Mouse (Mus musculus): ENCODE measurements around the gene Gmeb2. TPM values are rescaled to one million over a fixed set of nuclear protein-coding genes. Genes with fewer than 3 reads are reported as not detected.

The Gmeb2 gene
- 10 to 100 TPM; 12.1 to 14.5 TPM for total RNA-seq (2021)
- long read RNA-seq, experiment 1, full-length matches to known transcripts: 2 of 5 reads
- long read RNA-seq, experiment 1, partial matches to known transcripts: 0 of 5 reads
- long read RNA-seq, experiment 1, other reads (novel, unspliced or antisense): 3 of 5 reads
- long read RNA-seq, experiment 2, full-length matches to known transcripts: 5 of 9 reads
- long read RNA-seq, experiment 2, partial matches to known transcripts: 1 of 9 reads
- long read RNA-seq, experiment 2, other reads (novel, unspliced or antisense): 3 of 9 reads

GRCm38 (mm10) chr2:181287958-181288350 is at the start of gene Gmeb2:
Gene Gmeb2, minus strand, starts transcription at chr2:181288035.
- DNase-seq (ENCODE audit: low spot score in 2 of 2): peak; percentile 81 to 92

DNA sequence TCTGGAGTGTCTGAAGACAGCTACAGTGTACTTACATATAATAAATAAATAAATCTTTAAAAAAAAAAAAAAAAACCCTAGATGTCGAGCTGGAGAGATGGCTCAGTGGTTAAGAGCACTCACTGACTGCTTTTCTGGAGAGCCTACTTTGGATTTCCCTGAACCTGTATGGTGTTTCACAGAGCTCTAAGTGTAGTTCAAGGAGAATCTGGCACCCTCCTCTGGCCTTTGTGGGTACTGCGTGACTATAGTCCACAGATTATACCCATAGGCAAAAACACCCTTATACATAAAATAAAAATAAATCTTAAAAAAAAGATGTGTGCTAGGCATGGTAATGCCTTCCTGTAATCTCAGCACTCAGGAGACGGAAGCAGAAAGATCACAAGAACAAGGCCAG is 46.2 kb upstream of the Gmeb2 start:
- peak in 1 of 2 experiments; percentile 63 for DNase-seq (ENCODE audit: low spot score in 2 of 2)

GRCm38 (mm10) chr2:181332542-181332941 is 44.7 kb upstream of the Gmeb2 start:
- no peak for DNase-seq (ENCODE audit: low spot score in 2 of 2)

DNA sequence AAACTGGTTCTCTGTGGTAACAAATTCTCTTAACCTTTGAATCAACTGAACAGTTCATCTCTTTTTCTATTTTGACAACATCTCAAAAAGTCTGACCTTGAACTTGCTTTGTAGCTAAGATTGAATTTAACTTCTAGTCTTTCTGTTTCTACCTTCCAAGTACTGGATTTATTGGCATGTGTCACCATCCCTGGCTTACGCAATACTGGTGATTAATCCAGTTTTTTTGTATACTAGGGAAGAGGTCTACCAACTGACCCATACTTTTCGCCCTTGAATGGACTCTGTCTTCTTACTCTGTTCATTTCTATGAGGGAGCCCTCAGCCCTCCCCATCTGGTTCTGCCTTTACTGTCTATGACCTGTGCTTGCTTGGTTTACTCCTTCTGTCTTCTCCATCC is 38.3 kb upstream of the Gmeb2 start:
- no peak for DNase-seq (ENCODE audit: low spot score in 2 of 2)

DNA sequence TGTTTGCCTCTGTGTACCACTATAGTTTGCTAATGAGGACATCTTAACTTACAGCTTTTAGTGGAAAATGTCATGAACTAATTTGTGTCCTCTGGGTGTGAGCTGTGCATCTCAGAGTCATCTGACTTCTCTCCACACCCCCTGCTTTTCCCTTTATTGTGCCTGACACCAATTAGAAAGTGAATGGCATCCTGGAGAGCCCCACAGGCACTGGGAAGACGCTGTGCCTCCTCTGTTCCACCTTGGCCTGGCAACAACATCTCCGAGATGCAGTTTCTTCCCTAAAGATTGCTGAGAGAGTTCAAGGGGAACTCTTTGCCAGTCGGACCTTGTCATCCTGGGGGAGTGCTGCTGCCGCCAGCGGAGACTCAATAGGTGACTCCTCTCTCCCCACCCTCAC is 34.3 kb upstream of the Gmeb2 start:
- DNase-seq (ENCODE audit: low spot score in 2 of 2): no peak

DNA sequence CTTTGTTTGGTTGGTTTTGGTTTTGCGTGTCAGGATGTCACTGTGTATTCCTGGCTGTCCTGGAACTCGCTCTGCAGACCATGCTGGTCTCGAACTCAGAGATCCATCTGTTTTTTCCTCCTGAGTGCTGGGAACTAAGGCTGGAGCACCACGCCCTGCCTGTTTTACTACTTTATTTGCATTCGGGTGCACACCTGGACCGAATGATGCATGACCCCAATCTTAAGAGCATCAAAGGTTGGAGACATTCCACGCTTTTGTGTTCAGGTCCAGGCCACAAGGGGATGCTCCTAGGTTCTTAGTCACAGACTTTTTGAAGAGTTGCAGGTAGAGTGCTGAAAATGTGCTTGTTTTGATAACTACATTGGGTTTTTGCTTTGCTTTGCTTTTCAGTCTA is 32.3 kb upstream of the Gmeb2 start:
- no peak for DNase-seq (ENCODE audit: low spot score in 2 of 2)

DNA sequence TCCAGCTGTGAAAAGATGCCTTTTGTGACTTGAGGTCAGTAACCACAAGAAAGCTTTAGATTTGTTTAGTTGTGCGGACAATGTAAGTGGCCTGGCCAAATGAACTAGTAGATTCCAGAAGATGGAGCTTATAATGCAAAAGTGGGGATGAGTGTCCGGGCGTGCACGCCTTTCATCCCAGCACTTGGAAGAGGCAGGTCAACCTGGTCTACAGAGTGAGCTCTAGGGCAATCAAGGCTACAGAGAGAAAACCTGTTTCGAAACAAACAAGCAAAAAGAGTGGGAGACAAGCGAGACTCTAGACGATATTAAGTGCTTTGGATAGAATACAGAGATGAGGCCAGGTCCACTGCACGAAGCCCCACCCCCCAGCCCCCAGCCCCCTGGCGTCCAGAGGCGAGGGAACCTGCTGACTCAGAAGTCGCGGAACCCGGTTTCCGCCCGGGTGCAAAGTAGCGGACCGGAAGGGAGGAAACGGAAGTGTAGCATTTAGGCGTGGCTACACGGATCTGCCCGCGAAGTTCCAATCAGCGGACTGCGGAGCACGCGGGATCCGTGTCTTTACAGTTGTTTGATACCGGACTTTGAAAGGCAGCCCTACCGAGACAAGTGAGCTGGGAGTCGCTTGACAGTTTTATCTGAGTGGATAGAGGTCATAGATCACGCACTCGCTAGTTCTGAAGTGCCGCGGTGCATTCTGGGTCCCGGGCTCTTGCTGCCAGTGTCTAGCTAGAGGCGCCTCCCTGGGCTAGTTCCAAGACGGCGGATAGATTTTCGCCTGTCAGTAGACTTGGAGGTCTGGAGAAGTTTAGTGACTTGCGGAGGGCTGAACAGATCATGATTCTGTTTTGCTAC is 31.6 kb upstream of the Gmeb2 start, which contains the start of gene Rtel1:
Gene Rtel1, plus strand, starts transcription at position 492 of the 855 bp plus-strand sequence.
- peak; percentile 55 to 84 for DNase-seq (ENCODE audit: low spot score in 2 of 2)

DNA sequence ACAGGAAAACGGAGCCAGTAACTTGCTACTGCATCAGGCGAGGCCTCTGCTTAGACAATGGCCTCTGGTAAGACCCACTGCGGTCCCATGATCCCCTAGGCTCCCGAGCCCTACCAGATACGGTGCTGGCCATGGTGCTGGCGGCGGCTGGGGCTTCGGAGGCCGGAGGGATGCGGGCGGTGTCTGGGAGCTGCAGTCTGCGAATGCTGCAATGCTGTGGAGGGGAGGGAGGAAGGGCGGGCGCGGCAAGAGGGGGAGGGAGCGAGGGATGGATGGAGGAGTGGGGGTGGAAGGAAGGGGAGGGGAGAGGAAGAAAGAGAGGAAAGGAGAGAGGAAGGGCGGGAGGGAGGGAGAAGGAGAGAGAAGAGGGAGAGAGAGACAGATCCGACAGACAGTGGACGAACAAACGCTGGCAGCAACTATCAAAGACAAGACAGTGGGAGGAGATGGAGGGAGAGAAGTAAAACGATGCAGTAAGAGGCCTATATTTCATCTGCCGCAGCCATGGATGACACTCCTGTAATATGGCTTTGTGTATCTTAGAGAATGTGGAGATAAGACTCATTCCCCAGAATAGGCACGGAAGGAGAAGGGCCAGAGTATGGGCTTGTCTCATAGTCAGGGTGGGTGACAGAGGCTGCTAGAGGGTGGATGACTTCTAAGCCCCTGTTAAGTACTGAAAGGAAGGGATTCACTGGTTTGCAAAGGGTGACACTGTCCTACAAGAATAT is 26.4 kb upstream of the Gmeb2 start, which contains the start of gene Stmn3:
Gene Stmn3, minus strand, starts transcription at position 421 of the 731 bp plus-strand sequence.
- DNase-seq (ENCODE audit: low spot score in 2 of 2): peak; percentile 32 to 61

DNA sequence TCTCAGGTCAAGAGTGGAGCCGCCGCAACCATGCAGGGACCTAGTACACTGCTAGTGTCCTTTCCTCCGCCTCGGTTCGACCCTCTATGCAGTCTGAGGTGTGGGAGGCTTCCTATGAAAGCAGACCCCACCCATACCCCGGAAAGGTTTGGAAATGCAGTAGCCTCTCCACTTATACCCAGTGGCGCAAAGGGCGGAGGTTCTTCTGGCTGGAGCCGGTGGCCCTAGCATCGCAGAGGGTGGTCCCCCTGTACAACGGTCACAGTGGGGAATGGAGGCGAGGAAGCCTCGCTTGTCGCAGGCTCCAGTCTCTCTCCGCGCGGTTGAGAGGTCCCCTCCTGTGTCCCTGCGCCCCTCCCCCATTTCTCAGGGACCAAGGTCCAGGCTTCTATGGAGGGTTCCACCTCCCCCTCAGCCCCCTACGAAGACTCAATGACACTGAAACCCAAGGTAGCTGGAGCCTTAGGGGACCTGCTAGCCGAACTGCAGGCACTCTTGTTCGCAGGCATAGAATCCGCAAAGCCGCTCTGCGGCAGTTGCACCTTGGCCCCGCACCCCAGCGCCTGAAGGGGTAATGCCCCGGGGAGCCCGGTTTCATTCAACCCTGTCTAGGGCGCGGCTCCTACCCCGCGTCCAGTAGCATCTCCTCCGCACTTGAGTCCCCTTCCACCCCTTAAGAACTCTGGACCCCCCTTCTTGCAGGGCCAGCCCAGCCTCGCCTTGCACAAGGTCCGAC is 25.7 kb upstream of the Gmeb2 start:
- no peak for DNase-seq (ENCODE audit: low spot score in 2 of 2)

DNA sequence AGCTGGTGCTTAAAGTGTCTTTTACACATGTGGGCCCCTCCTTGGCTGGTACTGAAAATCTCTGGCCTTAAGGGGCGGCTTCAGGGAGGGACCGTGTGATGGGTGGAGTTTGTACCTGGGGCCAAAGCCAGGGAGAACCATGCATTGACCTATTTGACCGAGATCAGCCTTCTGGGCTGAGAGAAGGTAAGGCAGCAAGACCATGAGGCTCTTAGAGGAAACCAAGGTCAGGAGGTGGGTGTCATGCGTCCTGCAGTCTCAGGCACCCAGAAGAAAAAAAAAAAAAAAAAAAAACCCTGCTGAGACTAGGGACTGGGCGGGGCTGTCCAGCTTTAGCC is 25.1 kb upstream of the Gmeb2 start:
- no peak for DNase-seq (ENCODE audit: low spot score in 2 of 2)

DNA sequence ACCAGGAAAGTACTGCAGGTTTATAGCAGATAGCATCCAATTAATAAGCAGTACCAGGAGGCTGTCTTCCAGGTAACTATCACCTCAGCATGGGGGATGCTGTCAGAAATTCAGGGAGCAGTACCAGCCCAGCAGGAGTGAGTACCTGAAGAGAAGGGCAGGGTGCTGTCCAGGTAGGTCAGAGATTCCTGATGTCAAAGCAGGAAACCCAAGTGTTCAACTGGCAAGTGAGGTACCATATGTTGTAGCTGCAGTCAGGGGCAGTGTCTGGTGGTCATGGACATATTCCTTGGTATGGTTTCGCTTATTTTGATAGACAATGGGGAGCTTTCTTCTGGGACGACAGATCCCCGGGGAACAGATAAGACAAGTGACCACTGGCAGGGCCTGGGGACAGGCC is 24.6 kb upstream of the Gmeb2 start:
- no peak for DNase-seq (ENCODE audit: low spot score in 2 of 2)

- peak in 1 of 2 experiments; percentile 24 for DNase-seq (ENCODE audit: low spot score in 2 of 2)
Measured at GRCm38 (mm10) chr2:181307144-181307804, 19.4 kb upstream of the Gmeb2 start.

DNA sequence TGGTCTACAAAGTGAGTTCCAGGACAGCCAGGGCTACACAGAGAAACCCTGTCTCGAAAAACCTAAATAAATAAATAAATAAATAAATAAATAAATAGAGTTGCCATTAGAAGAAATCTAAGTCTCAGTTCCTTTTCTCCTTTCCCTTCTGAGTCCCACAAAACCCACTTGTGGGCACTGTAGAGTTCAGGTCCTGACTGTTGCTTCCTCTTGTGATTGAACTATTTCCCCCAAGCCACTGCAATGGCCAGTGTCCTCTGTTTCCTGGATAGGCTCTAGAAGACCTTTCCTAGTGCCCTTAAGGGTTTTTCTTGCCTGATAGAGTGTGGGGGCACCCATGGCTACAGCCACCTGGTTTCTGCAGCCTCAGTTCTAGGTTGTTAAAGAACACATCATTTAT is 17.1 kb upstream of the Gmeb2 start:
- DNase-seq (ENCODE audit: low spot score in 2 of 2): no peak

- DNase-seq (ENCODE audit: low spot score in 2 of 2): no peak
Measured at GRCm38 (mm10) chr2:181302041-181302440, 14.2 kb upstream of the Gmeb2 start.

DNA sequence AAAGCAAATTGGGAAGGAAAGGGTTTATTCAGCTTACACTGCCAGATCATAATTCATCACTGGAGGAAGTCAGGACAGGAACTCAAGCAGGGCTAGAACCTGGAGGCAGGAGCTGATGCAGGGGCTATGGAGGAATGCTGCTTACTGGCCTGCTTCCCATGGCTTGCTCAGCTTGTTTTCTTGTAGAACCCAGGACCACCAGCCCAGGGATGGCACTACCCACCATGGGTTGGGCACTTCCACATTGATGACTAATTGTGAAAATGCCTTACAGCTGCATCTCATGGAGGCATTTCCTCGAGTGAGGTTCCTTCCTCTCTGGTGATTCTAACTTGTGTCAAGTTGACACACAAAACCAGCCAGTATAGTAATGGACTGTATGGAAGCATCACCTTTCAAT is 3.1 kb upstream of the Gmeb2 start:
- no peak for DNase-seq (ENCODE audit: low spot score in 2 of 2)

GRCm38 (mm10) chr2:181288691-181289090 is 856 bp upstream of the Gmeb2 start:
- no peak for DNase-seq (ENCODE audit: low spot score in 2 of 2)

- DNase-seq (ENCODE audit: low spot score in 2 of 2): peak; percentile 84 to 86
Measured at GRCm38 (mm10) chr2:181287338-181287957, 387 bp downstream of the Gmeb2 start.

DNA sequence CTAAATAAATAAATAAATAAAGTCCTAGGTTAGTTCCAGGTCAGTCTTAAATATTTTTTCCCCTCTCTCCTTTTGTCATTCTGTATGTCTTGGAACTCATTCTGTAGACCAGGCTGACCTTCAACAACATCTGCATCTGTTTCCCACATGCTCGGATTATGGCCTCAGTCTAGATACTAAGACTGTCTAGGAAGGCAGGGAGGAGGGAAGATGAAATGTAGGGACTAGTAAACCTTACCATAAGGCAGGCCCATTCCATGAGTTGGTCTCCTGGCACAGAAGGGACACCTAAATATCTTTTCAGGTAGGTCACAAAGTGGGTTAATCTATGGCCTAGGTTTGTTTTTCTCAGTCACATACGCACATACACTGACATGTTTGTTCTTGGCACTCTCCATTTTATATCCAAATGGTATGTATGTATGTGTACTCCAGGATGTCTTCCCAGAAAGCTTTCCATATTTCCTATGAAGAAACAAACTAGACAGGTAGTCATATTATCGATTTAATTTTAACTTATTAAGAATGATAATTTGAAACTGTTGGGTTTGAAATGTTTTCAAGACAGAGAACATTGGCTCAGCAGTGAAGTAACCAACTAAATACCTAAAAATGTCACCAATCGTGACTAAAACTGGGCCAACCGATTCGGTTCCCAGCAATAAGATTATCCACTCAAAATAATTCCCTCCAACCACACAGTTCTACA is 1.1 kb downstream of the Gmeb2 start:
- no peak for DNase-seq (ENCODE audit: low spot score in 2 of 2)

- no peak for DNase-seq (ENCODE audit: low spot score in 2 of 2)
Measured at GRCm38 (mm10) chr2:181279968-181280367, 7.9 kb downstream of the Gmeb2 start.

Data from gastrocnemius, postnatal 4 days (tissue).